Mouse (Mus musculus): ENCODE results near the gene Kcnj3. TPM values are rescaled to one million over a fixed set of nuclear protein-coding genes. Genes with fewer than 3 reads are reported as not detected.

The Kcnj3 gene
- polyA plus RNA-seq, 1 experiment, result not detected

- TF ChIP-seq POLR2A (IDR thresholded peaks at IDR 0.05; ENCODE audit: low read depth, low read length), result no peak
- H3K27ac ChIP-seq (ENCODE audit: insufficient read depth, low read length), result no peak overlapping the region
- no peak overlapping the region for H3K4me3 ChIP-seq (ENCODE audit: insufficient read depth, low read length)
- no peaks in the 10 kb centered on the region for H3K4me1 ChIP-seq (ENCODE audit: control insufficient read depth, insufficient read depth, low read length)
Observed at GRCm38 (mm10) chr2:55503390-55504176, 67.8 kb downstream of the Kcnj3 start.

GRCm38 (mm10) chr2:55505712-55506111 is 69.9 kb downstream of the Kcnj3 start:
- Histone ChIP-seq H3K4me3 (ENCODE audit: insufficient read depth, low read length) (no peak overlapping the region), H3K4me1 (ENCODE audit: control insufficient read depth, insufficient read depth, low read length) (no peaks in the 10 kb centered on the region), H3K27ac (ENCODE audit: insufficient read depth, low read length) (no peak overlapping the region)
- TF ChIP-seq CTCF (IDR thresholded peaks at IDR 0.05; ENCODE audit: borderline replicate concordance, insufficient read depth, low read length) (no peak), POLR2A (IDR thresholded peaks at IDR 0.05; ENCODE audit: low read depth, low read length) (no peak)

- Histone ChIP-seq H3K4me1 (ENCODE audit: control insufficient read depth, insufficient read depth, low read length) (no peaks in the 10 kb centered on the region), H3K4me3 (ENCODE audit: insufficient read depth, low read length) (no peak overlapping the region), H3K27ac (ENCODE audit: insufficient read depth, low read length) (no peak overlapping the region)
- TF ChIP-seq POLR2A (IDR thresholded peaks at IDR 0.05; ENCODE audit: low read depth, low read length) (no peak), CTCF (IDR thresholded peaks at IDR 0.05; ENCODE audit: borderline replicate concordance, insufficient read depth, low read length) (no peak)
Observed at GRCm38 (mm10) chr2:55517297-55517696, 81.5 kb downstream of the Kcnj3 start.

- Histone ChIP-seq H3K27ac (ENCODE audit: insufficient read depth, low read length) (no peak overlapping the region), H3K4me3 (ENCODE audit: insufficient read depth, low read length) (no peak overlapping the region), H3K4me1 (ENCODE audit: control insufficient read depth, insufficient read depth, low read length) (no peaks in the 10 kb centered on the region)
- TF ChIP-seq POLR2A (IDR thresholded peaks at IDR 0.05; ENCODE audit: low read depth, low read length), result no peak
- TF ChIP-seq CTCF (IDR thresholded peaks at IDR 0.05; ENCODE audit: borderline replicate concordance, insufficient read depth, low read length), result no peak
Observed at GRCm38 (mm10) chr2:55532738-55533491, 97.1 kb downstream of the Kcnj3 start.

- TF ChIP-seq CTCF (IDR thresholded peaks at IDR 0.05; ENCODE audit: borderline replicate concordance, insufficient read depth, low read length) (no peak), POLR2A (IDR thresholded peaks at IDR 0.05; ENCODE audit: low read depth, low read length) (no peak)
- H3K4me3 ChIP-seq (ENCODE audit: insufficient read depth, low read length), result no peak overlapping the region
- no peak overlapping the region for H3K27ac ChIP-seq (ENCODE audit: insufficient read depth, low read length)
- H3K4me1 ChIP-seq (ENCODE audit: control insufficient read depth, insufficient read depth, low read length), result no peaks in the 10 kb centered on the region
Observed at GRCm38 (mm10) chr2:55534946-55535345, 99.2 kb downstream of the Kcnj3 start.

- no peak for TF ChIP-seq POLR2A (IDR thresholded peaks at IDR 0.05; ENCODE audit: low read depth, low read length)
- TF ChIP-seq CTCF (IDR thresholded peaks at IDR 0.05; ENCODE audit: borderline replicate concordance, insufficient read depth, low read length), result no peak
- H3K4me3 ChIP-seq (ENCODE audit: insufficient read depth, low read length), result no peak overlapping the region
- no peaks in the 10 kb centered on the region for H3K4me1 ChIP-seq (ENCODE audit: control insufficient read depth, insufficient read depth, low read length)
- H3K27ac ChIP-seq (ENCODE audit: insufficient read depth, low read length), result no peak overlapping the region
Observed at GRCm38 (mm10) chr2:55535482-55535881, 99.7 kb downstream of the Kcnj3 start.

GRCm38 (mm10) chr2:55547612-55548011 is 111.8 kb downstream of the Kcnj3 start:
- no peak overlapping the region for H3K27ac ChIP-seq (ENCODE audit: insufficient read depth, low read length)
- H3K4me3 ChIP-seq (ENCODE audit: insufficient read depth, low read length), result no peak overlapping the region
- H3K4me1 ChIP-seq (ENCODE audit: control insufficient read depth, insufficient read depth, low read length), result no peaks in the 10 kb centered on the region
- TF ChIP-seq CTCF (IDR thresholded peaks at IDR 0.05; ENCODE audit: borderline replicate concordance, insufficient read depth, low read length) (no peak), POLR2A (IDR thresholded peaks at IDR 0.05; ENCODE audit: low read depth, low read length) (no peak)

GRCm38 (mm10) chr2:55558368-55558985 is 122.7 kb downstream of the Kcnj3 start:
- Histone ChIP-seq H3K27ac (ENCODE audit: insufficient read depth, low read length) (no peak overlapping the region), H3K4me3 (ENCODE audit: insufficient read depth, low read length) (no peak overlapping the region), H3K4me1 (ENCODE audit: control insufficient read depth, insufficient read depth, low read length) (no peaks in the 10 kb centered on the region)
- TF ChIP-seq CTCF (IDR thresholded peaks at IDR 0.05; ENCODE audit: borderline replicate concordance, insufficient read depth, low read length) (no peak), POLR2A (IDR thresholded peaks at IDR 0.05; ENCODE audit: low read depth, low read length) (no peak)

GRCm38 (mm10) chr2:55569291-55569690 is 133.5 kb downstream of the Kcnj3 start:
- no peaks in the 10 kb centered on the region for H3K4me1 ChIP-seq (ENCODE audit: control insufficient read depth, insufficient read depth, low read length)
- H3K4me3 ChIP-seq (ENCODE audit: insufficient read depth, low read length), result no peak overlapping the region
- TF ChIP-seq POLR2A (IDR thresholded peaks at IDR 0.05; ENCODE audit: low read depth, low read length) (no peak), CTCF (IDR thresholded peaks at IDR 0.05; ENCODE audit: borderline replicate concordance, insufficient read depth, low read length) (no peak)
- no peak overlapping the region for H3K27ac ChIP-seq (ENCODE audit: insufficient read depth, low read length)

- Histone ChIP-seq H3K27ac (ENCODE audit: insufficient read depth, low read length) (no peak overlapping the region), H3K4me3 (ENCODE audit: insufficient read depth, low read length) (no peak overlapping the region), H3K4me1 (ENCODE audit: control insufficient read depth, insufficient read depth, low read length) (no peaks in the 10 kb centered on the region)
- no peak for TF ChIP-seq POLR2A (IDR thresholded peaks at IDR 0.05; ENCODE audit: low read depth, low read length)
- no peak for TF ChIP-seq CTCF (IDR thresholded peaks at IDR 0.05; ENCODE audit: borderline replicate concordance, insufficient read depth, low read length)
Observed at GRCm38 (mm10) chr2:55571425-55571824, 135.7 kb downstream of the Kcnj3 start.
